Mouse (Mus musculus): ENCODE data around the gene Hnf1b. TPM values are rescaled to one million over a fixed set of nuclear protein-coding genes. Genes with fewer than 3 reads are reported as not detected.

Hnf1b gene
- polyA plus RNA-seq, 1 experiment from 2014 or later = not detected

GRCm38 (mm10) chr11:83833517-83833916, 16.3 kb upstream of the Hnf1b start:
- WGBS = 87% methylated on average over 6 of the region's 6 CpGs
- no peak for DNase-seq (ENCODE audit: low spot score)
- Histone ChIP-seq H3K27me3 (ENCODE audit: low read depth, poor library complexity, severe bottlenecking) (no peaks in the 10 kb centered on the region), H3K27ac (no peak overlapping the region), H3K4me1 (no peaks in the 10 kb centered on the region), H3K36me3 (no peaks in the 10 kb centered on the region), H3K4me3 (no peak overlapping the region), H3K9me3 (replicated peaks) (no peaks in the 10 kb centered on the region)

- no peak overlapping the region for H3K4me3 ChIP-seq
- no peaks in the 10 kb centered on the region for H3K27me3 ChIP-seq (ENCODE audit: low read depth, poor library complexity, severe bottlenecking)
- no peaks in the 10 kb centered on the region for H3K4me1 ChIP-seq
- no peaks in the 10 kb centered on the region for H3K36me3 ChIP-seq
- WGBS = 79% methylated on average over 14 of the region's 14 CpGs
- no peaks in the 10 kb centered on the region for H3K9me3 ChIP-seq (replicated peaks)
- no peak for DNase-seq (ENCODE audit: low spot score)
- no peak overlapping the region for H3K27ac ChIP-seq
Observed at GRCm38 (mm10) chr11:83833959-83834496, 15.8 kb upstream of the Hnf1b start.

GRCm38 (mm10) chr11:83839451-83839850, 10.4 kb upstream of the Hnf1b start:
- WGBS = 81% methylated on average over 6 of the region's 6 CpGs
- no peak overlapping the region for H3K4me3 ChIP-seq
- no peaks in the 10 kb centered on the region for H3K27me3 ChIP-seq (ENCODE audit: low read depth, poor library complexity, severe bottlenecking)
- H3K4me1 ChIP-seq = no peaks in the 10 kb centered on the region
- no peak overlapping the region for H3K27ac ChIP-seq
- H3K9me3 ChIP-seq (replicated peaks) = no peaks in the 10 kb centered on the region
- DNase-seq (ENCODE audit: low spot score) = no peak
- H3K36me3 ChIP-seq = no peaks in the 10 kb centered on the region

GRCm38 (mm10) chr11:83843534-83843933, 6.3 kb upstream of the Hnf1b start:
- no peak overlapping the region for H3K27ac ChIP-seq
- H3K9me3 ChIP-seq (replicated peaks) = no peaks in the 10 kb centered on the region
- no peaks in the 10 kb centered on the region for H3K36me3 ChIP-seq
- no peak for DNase-seq (ENCODE audit: low spot score)
- 98% methylated on average over 6 of the region's 6 CpGs for WGBS
- no peak overlapping the region for H3K4me3 ChIP-seq
- H3K4me1 ChIP-seq = no peaks in the 10 kb centered on the region
- peaks cover 15% of the 10 kb centered on the region for H3K27me3 ChIP-seq (ENCODE audit: low read depth, poor library complexity, severe bottlenecking)

- DNase-seq (ENCODE audit: low spot score) = peak; percentile 51
- under 1% methylated on average over 24 of the region's 24 CpGs for WGBS
- no peaks in the 10 kb centered on the region for H3K36me3 ChIP-seq
- H3K27ac ChIP-seq = no peak overlapping the region
- H3K4me1 ChIP-seq = peaks cover 41% of the 10 kb centered on the region
- peak overlapping the region; percentile 28 for H3K4me3 ChIP-seq
- no peaks in the 10 kb centered on the region for H3K9me3 ChIP-seq (replicated peaks)
- peaks cover 87% of the 10 kb centered on the region for H3K27me3 ChIP-seq (ENCODE audit: low read depth, poor library complexity, severe bottlenecking)
Observed at GRCm38 (mm10) chr11:83850586-83851272, 866 bp downstream of the Hnf1b start.

GRCm38 (mm10) chr11:83851273-83852015, 1.6 kb downstream of the Hnf1b start:
- peak; percentile 62 for DNase-seq (ENCODE audit: low spot score)
- H3K27me3 ChIP-seq (ENCODE audit: low read depth, poor library complexity, severe bottlenecking) = peaks cover 95% of the 10 kb centered on the region
- no peaks in the 10 kb centered on the region for H3K36me3 ChIP-seq
- under 1% methylated on average over 36 of the region's 36 CpGs for WGBS
- H3K9me3 ChIP-seq (replicated peaks) = no peaks in the 10 kb centered on the region
- H3K4me3 ChIP-seq = peak overlapping the region; percentile 28
- H3K27ac ChIP-seq = no peak overlapping the region
- peaks cover 41% of the 10 kb centered on the region for H3K4me1 ChIP-seq

- WGBS = under 1% methylated on average over 24 of the region's 24 CpGs
Observed at GRCm38 (mm10) chr11:83852016-83852355, 2.1 kb downstream of the Hnf1b start.

GRCm38 (mm10) chr11:83852501-83853211, 2.8 kb downstream of the Hnf1b start:
- Histone ChIP-seq H3K4me3 (peak overlapping the region; percentile 40), H3K4me1 (peaks cover 41% of the 10 kb centered on the region), H3K9me3 (replicated peaks) (no peaks in the 10 kb centered on the region), H3K27me3 (ENCODE audit: low read depth, poor library complexity, severe bottlenecking) (peaks cover 100% of the 10 kb centered on the region), H3K27ac (no peak overlapping the region), H3K36me3 (no peaks in the 10 kb centered on the region)
- peak; percentile 59 for DNase-seq (ENCODE audit: low spot score)
- under 1% methylated on average over 38 of the region's 38 CpGs for WGBS

More at GRCm38 (mm10) chr11:83852016-83852355, 2.1 kb downstream of the Hnf1b start:
- DNase-seq (ENCODE audit: low spot score) = peak; percentile 65
- H3K27me3 ChIP-seq (ENCODE audit: low read depth, poor library complexity, severe bottlenecking) = peaks cover 100% of the 10 kb centered on the region
- H3K27ac ChIP-seq = no peak overlapping the region
- H3K9me3 ChIP-seq (replicated peaks) = no peaks in the 10 kb centered on the region
- H3K4me3 ChIP-seq = peak overlapping the region; percentile 28
- H3K4me1 ChIP-seq = peaks cover 41% of the 10 kb centered on the region
- H3K36me3 ChIP-seq = no peaks in the 10 kb centered on the region

GRCm38 (mm10) chr11:83853221-83853792, 3.4 kb downstream of the Hnf1b start:
- peaks cover 41% of the 10 kb centered on the region for H3K4me1 ChIP-seq
- no peaks in the 10 kb centered on the region for H3K9me3 ChIP-seq (replicated peaks)
- H3K4me3 ChIP-seq = peak overlapping the region; percentile 40
- peak; percentile 65 for DNase-seq (ENCODE audit: low spot score)
- H3K27ac ChIP-seq = no peak overlapping the region
- peaks cover 100% of the 10 kb centered on the region for H3K27me3 ChIP-seq (ENCODE audit: low read depth, poor library complexity, severe bottlenecking)
- WGBS = under 1% methylated on average over 33 of the region's 33 CpGs
- H3K36me3 ChIP-seq = no peaks in the 10 kb centered on the region

- WGBS = 5% methylated on average over 10 of the region's 10 CpGs
- peaks cover 41% of the 10 kb centered on the region for H3K4me1 ChIP-seq
- H3K4me3 ChIP-seq = no peak overlapping the region
- no peak overlapping the region for H3K27ac ChIP-seq
- no peaks in the 10 kb centered on the region for H3K9me3 ChIP-seq (replicated peaks)
- H3K36me3 ChIP-seq = no peaks in the 10 kb centered on the region
- peaks cover 98% of the 10 kb centered on the region for H3K27me3 ChIP-seq (ENCODE audit: low read depth, poor library complexity, severe bottlenecking)
- DNase-seq (ENCODE audit: low spot score) = no peak
Observed at GRCm38 (mm10) chr11:83854091-83854490, 4.2 kb downstream of the Hnf1b start.

GRCm38 (mm10) chr11:83854707-83855106, 4.8 kb downstream of the Hnf1b start:
- Histone ChIP-seq H3K4me1 (peaks cover 38% of the 10 kb centered on the region), H3K36me3 (no peaks in the 10 kb centered on the region), H3K4me3 (no peak overlapping the region), H3K27me3 (ENCODE audit: low read depth, poor library complexity, severe bottlenecking) (peaks cover 96% of the 10 kb centered on the region), H3K9me3 (replicated peaks) (no peaks in the 10 kb centered on the region), H3K27ac (no peak overlapping the region)
- 16% methylated on average over 2 of the region's 2 CpGs for WGBS
- DNase-seq (ENCODE audit: low spot score) = no peak

GRCm38 (mm10) chr11:83857256-83857655, 7.4 kb downstream of the Hnf1b start:
- Histone ChIP-seq H3K4me3 (no peak overlapping the region), H3K4me1 (peaks cover 13% of the 10 kb centered on the region), H3K27ac (no peak overlapping the region), H3K36me3 (no peaks in the 10 kb centered on the region), H3K9me3 (replicated peaks) (no peaks in the 10 kb centered on the region), H3K27me3 (ENCODE audit: low read depth, poor library complexity, severe bottlenecking) (peaks cover 70% of the 10 kb centered on the region)
- 86% methylated on average over 1 of the region's 1 CpGs for WGBS
- no peak for DNase-seq (ENCODE audit: low spot score)

Data from limb, embryonic 10.5 days (tissue).